Mouse (Mus musculus) CH12.LX (cell line): ENCODE results near the gene Slc22a4. TPM values are rescaled to one million over a fixed set of nuclear protein-coding genes. Genes with fewer than 3 reads are reported as not detected.
A peak's percentile ranks its signal among the peaks of the same experiment; 100 is the strongest.

ENCODE experiments used
- DNase-seq: peaks from one replicate; pipeline ENCODE4 v3.0.0-alpha.2; 2013; ENCODE audit errors: extremely low read depth
- H3K27ac ChIP-seq: 2 replicates; pipeline ENCODE4 v1.5.1; 2012; ENCODE audit warnings: low read depth, mild to moderate bottlenecking, control low read depth, moderate library complexity; ENCODE audit not compliant: insufficient read depth
- H3K27me3 ChIP-seq: replicated peaks from 2 replicates; pipeline ENCODE3; 2012; ENCODE audit warnings: inconsistent platforms
- H3K36me3 ChIP-seq, 2 experiments: replicated peaks in 1 of 2; 2 replicates each; pipeline versions ENCODE3 to v1.6.1; 2012; ENCODE audit warnings: inconsistent platforms in 1 of 2, low read length in 1 of 2, mild to moderate bottlenecking in 1 of 2, mixed read lengths in 1 of 2, moderate library complexity in 1 of 2; ENCODE audit not compliant: control insufficient read depth in 1 of 2, insufficient read depth in 1 of 2
- H3K4me1 ChIP-seq, 2 experiments: 2 replicates each; pipeline ENCODE4 v1.6.1; 2012; ENCODE audit warnings: inconsistent platforms in 1 of 2, moderate library complexity in 1 of 2; ENCODE audit not compliant: insufficient read depth in 2 of 2, control insufficient read depth in 1 of 2
- H3K4me2 ChIP-seq: 2 replicates; pipeline ENCODE4 v1.6.1; 2012; ENCODE audit warnings: low read depth, mild to moderate bottlenecking, control low read depth; ENCODE audit not compliant: poor library complexity, insufficient read depth, severe bottlenecking
- H3K4me3 ChIP-seq, 3 experiments: fragments of 150-350 bp in 1 of 3; sonication (generic) in 1 of 3; replicated peaks in 1 of 3; 2 replicates each; pipeline versions ENCODE3 to v1.5.1; 2011 to 2012; ENCODE audit warnings: low read depth in 2 of 3, low read length in 2 of 3, mild to moderate bottlenecking in 2 of 3, moderate library complexity in 2 of 3, control low read depth in 1 of 3, improper control_type of control experiment in 1 of 3, inconsistent platforms in 1 of 3, mixed read lengths in 1 of 3; ENCODE audit not compliant: poor library complexity in 1 of 3
- H3K79me2 ChIP-seq: replicated peaks from 2 replicates; pipeline ENCODE4 v1.6.1; 2012; ENCODE audit warnings: mild to moderate bottlenecking, moderate library complexity; ENCODE audit not compliant: control insufficient read depth, poor library complexity, insufficient read depth, severe bottlenecking; ENCODE audit errors: extremely low read depth
- H3K9ac ChIP-seq: 2 replicates; pipeline ENCODE4 v1.6.1; 2012; ENCODE audit warnings: low read depth, mild to moderate bottlenecking, control low read depth, moderate library complexity; ENCODE audit not compliant: insufficient read depth
- H3K9me3 ChIP-seq: replicated peaks from 2 replicates; pipeline ENCODE3; 2012; ENCODE audit warnings: low read length, inconsistent platforms, mixed read lengths
- BHLHE40 ChIP-seq: IDR thresholded peaks from 2 replicates; pipeline ENCODE4 v1.6.1; 2011; ENCODE audit warnings: mild to moderate bottlenecking, low read depth, low read length, improper control_type of control experiment
- CHD2 ChIP-seq: IDR thresholded peaks from 2 replicates; pipeline ENCODE4 v1.6.1; 2011; ENCODE audit warnings: low read length, improper control_type of control experiment
- CTCF ChIP-seq, 2 experiments: IDR thresholded peaks in 1 of 2; conservative IDR thresholded peaks in 1 of 2; 2 replicates each; pipeline ENCODE4 v1.5.1; 2011 to 2012; ENCODE audit warnings: low read depth in 2 of 2, low read length in 2 of 2, improper control_type of control experiment in 1 of 2, inconsistent platforms in 1 of 2, mild to moderate bottlenecking in 1 of 2, moderate library complexity in 1 of 2
- E2F4 ChIP-seq: IDR thresholded peaks from 2 replicates; pipeline ENCODE4 v1.6.1; 2011; ENCODE audit warnings: low read depth, low read length, improper control_type of control experiment; ENCODE audit not compliant: insufficient replicate concordance
- ELF1 ChIP-seq: IDR thresholded peaks from 2 replicates; pipeline ENCODE4 v1.6.1; 2014; ENCODE audit warnings: low read depth, mild to moderate bottlenecking, inconsistent platforms, low read length, improper control_type of control experiment
- EP300 ChIP-seq: IDR thresholded peaks from 2 replicates; pipeline ENCODE4 v1.6.1; 2011; ENCODE audit warnings: low read length, improper control_type of control experiment
- GABPA ChIP-seq: IDR thresholded peaks from 2 replicates; pipeline ENCODE4 v1.6.1; 2012; ENCODE audit warnings: low read depth, low read length, improper control_type of control experiment, inconsistent platforms; ENCODE audit not compliant: insufficient replicate concordance
- IRF4 ChIP-seq: IDR thresholded peaks from 2 replicates; pipeline ENCODE4 v1.6.1; 2014; ENCODE audit warnings: low read depth, mild to moderate bottlenecking, inconsistent platforms, low read length, improper control_type of control experiment
- JUN ChIP-seq: IDR thresholded peaks from 2 replicates; pipeline ENCODE4 v1.6.1; 2011; ENCODE audit warnings: low read depth, mild to moderate bottlenecking, low read length, improper control_type of control experiment, moderate library complexity; ENCODE audit not compliant: insufficient read depth
- JUND ChIP-seq: conservative IDR thresholded peaks from 2 replicates; pipeline ENCODE4 v1.6.1; 2011; ENCODE audit warnings: low read depth, low read length, improper control_type of control experiment
- KAT2A ChIP-seq: IDR thresholded peaks from 2 replicates; pipeline ENCODE4 v1.6.1; 2012; ENCODE audit warnings: low read length, improper control_type of control experiment, inconsistent platforms; ENCODE audit not compliant: insufficient replicate concordance
- MAFK ChIP-seq: IDR thresholded peaks from 2 replicates; pipeline ENCODE4 v1.6.1; 2011; ENCODE audit warnings: low read length, improper control_type of control experiment; ENCODE audit not compliant: insufficient replicate concordance
- MAX ChIP-seq: IDR thresholded peaks from 2 replicates; pipeline ENCODE4 v1.6.1; 2011; ENCODE audit warnings: low read length, improper control_type of control experiment
- MAZ ChIP-seq: IDR thresholded peaks from 2 replicates; pipeline ENCODE4 v1.6.1; 2012; ENCODE audit warnings: low read depth, mild to moderate bottlenecking, inconsistent platforms, low read length, improper control_type of control experiment, moderate library complexity
- MYC ChIP-seq: IDR thresholded peaks from 2 replicates; pipeline ENCODE4 v1.6.1; 2011; ENCODE audit warnings: low read depth, mild to moderate bottlenecking, improper control_type of control experiment, low read length
- NELFE ChIP-seq: IDR thresholded peaks from 2 replicates; pipeline ENCODE4 v1.6.1; 2011; ENCODE audit warnings: low read depth, low read length, improper control_type of control experiment
- NRF1 ChIP-seq: IDR thresholded peaks from 2 replicates; pipeline ENCODE4 v1.6.1; 2014; ENCODE audit warnings: low read depth, mild to moderate bottlenecking, inconsistent platforms, low read length, improper control_type of control experiment, moderate library complexity
- PAX5 ChIP-seq: IDR thresholded peaks from 2 replicates; pipeline ENCODE4 v1.6.1; 2012; ENCODE audit warnings: low read length, inconsistent platforms, mixed read lengths
- POLR2AphosphoS2 ChIP-seq: IDR thresholded peaks from 2 replicates; pipeline ENCODE4 v1.6.1; 2011; ENCODE audit warnings: low read depth, low read length, improper control_type of control experiment
- RAD21 ChIP-seq: IDR thresholded peaks from 2 replicates; pipeline ENCODE4 v1.6.1; 2011; ENCODE audit warnings: low read depth, mild to moderate bottlenecking, low read length, improper control_type of control experiment, moderate library complexity
- RCOR1 ChIP-seq: conservative IDR thresholded peaks from 2 replicates; pipeline ENCODE4 v1.6.1; 2012; ENCODE audit warnings: low read depth, mild to moderate bottlenecking, inconsistent platforms, low read length, improper control_type of control experiment
- SMC3 ChIP-seq: IDR thresholded peaks from 2 replicates; pipeline ENCODE4 v1.6.1; 2011; ENCODE audit warnings: low read depth, low read length, improper control_type of control experiment
- ZC3H11A ChIP-seq: IDR thresholded peaks from 2 replicates; pipeline ENCODE4 v1.6.1; 2012; ENCODE audit warnings: low read depth, mild to moderate bottlenecking, inconsistent platforms, low read length, improper control_type of control experiment
- ZMIZ1 ChIP-seq: IDR thresholded peaks from 2 replicates; pipeline ENCODE4 v1.6.1; 2012; ENCODE audit warnings: low read depth, mild to moderate bottlenecking, inconsistent platforms, low read length, improper control_type of control experiment
- dilution Hi-C: fragments of 300-500 bp; cut with MboI; formaldehyde crosslinking; loops from 2 replicates; pipeline ENCODE4 v1.14.3; 2020; ENCODE audit warnings: low sequenced_read_pairs; ENCODE audit not compliant: extremely low pct_unique_long_range_greater_than_20kb, extremely low pct_ligation_motif_present
- in situ Hi-C: fragments of 300-500 bp; cut with MboI; formaldehyde crosslinking; loops from 3 replicates; pipeline ENCODE4 v1.14.3; 2019; ENCODE audit warnings: low sequenced_read_pairs, low pct_ligation_motif_present, low pct_unique_long_range_greater_than_20kb, mixed read lengths
- polyA plus RNA-seq: library from polyadenylated mRNA; unstranded; fragments of >175 nt; gene quantifications from 2 replicates; pipeline ENCODE4 v1.2.1, GENCODE M21; 2012; ENCODE audit warnings: low read depth; ENCODE audit not compliant: insufficient read length
- total RNA-seq, 2 experiments: library from RNA; depleted of rRNA; stranded (reverse); fragments of 300-350 nt in 1 of 2; fragments of >200 nt in 1 of 2; gene quantifications; 2 replicates each; pipeline ENCODE4 v1.2.3; 2012 to 2014

Slc22a4 gene
- total RNA-seq (2012; rRNA removed) (not detected in 2 replicates), total RNA-seq (2014; rRNA removed) (not detected in 2 replicates), polyA plus RNA-seq (not detected in 2 replicates)

DNA sequence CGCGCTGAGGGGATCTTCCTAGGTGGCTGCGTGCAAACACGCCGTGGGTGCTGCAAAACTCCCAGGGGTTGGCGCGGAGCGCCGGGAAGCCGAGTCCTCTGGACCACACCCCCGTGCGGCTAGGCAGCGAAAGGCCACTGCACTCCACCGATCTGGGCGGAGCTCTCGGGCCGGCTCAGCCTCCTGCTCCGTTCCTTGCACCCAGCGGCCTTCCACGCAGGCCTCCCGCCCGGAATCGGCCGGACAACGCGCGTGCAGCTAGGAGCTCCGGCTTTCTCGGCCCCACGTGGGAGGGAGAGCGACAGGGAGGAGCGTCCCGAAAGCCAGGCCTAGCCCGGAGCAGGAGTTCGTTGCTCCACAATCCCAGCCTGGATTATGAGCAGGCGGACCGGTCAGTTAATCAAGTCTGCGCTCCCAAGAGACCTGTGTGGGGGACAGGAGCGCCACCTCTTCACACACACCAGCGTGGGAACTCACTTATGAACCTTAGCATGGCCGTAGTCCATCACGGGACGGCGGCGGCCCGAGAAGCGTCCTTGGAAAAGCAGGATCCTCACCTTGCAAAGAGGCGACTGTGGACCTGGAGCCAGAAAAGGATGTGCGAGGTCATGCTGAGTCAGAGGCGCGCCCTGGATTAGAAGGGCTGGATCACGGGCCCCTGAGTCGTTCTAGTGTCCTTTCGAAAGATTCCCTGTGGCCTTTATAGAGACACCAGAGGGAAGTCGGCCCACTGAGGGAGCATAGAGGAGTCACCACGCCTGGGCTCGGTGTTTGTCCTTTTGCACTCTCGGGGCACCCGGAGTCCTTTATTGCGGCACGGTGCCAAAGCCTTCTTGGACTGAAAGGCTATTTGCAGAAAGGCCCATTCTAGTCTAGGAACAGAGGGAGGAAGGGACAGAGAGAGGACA, at the start of gene Slc22a4:
TSS of gene Slc22a4 (minus strand) at position 47 of the 908 bp plus-strand sequence.
- no peak within 1 kb of the TSS for H3K27ac ChIP-seq
- no peaks in the 10 kb centered on the region for H3K9me3 ChIP-seq
- no peak for DNase-seq
- dilution Hi-C loops, result no loop called here
- in situ Hi-C loops, result no loop called here
- H3K79me2 ChIP-seq, result no peaks in the 10 kb centered on the region
- peaks cover 3 to 8% of the 10 kb centered on the region in 2 experiments; a peak in 2 of 4 replicates for H3K4me1 ChIP-seq
- H3K4me3 ChIP-seq, result no peak within 1 kb of the TSS
- no peaks in the 10 kb centered on the region for H3K36me3 ChIP-seq
- H3K4me2 ChIP-seq, result peak within 1 kb of the TSS; percentile 9; the same call in 1 of the 2 replicates
- TF ChIP-seq ZC3H11A (no peak), PAX5 (no peak), MAFK (no peak), MYC (no peak), NELFE (no peak), ELF1 (no peak), IRF4 (no peak), POLR2AphosphoS2 (no peak), KAT2A (no peak), BHLHE40 (no peak)
- TF ChIP-seq, all 38 proteins: peak for 0
- Histone ChIP-seq H3K9ac (no peak within 1 kb of the TSS), H3K27me3 (peaks cover 14% of the 10 kb centered on the region)

DNA sequence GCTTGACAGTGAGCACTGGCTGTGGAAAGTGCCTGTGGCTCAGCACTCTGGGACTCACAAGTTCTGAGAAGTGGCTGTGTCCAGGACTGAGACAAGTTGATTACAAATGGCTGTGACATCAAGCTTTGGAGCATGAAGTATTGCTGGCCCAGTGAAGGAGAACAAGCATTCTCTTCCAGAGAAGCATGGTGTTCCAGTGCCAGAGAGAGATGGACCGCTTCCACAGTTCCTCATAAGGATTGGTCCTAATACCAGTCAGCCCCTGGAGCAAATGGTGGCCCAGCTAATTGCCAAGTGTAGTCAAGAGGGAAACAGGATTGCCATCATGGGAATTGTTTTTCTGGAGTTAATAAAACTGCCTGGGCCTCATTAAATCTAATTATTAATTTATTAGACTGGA, 48.2 kb upstream of the Slc22a4 start:
- Histone ChIP-seq H3K36me3 (no peaks in the 10 kb centered on the region), H3K27me3 (peaks cover 13% of the 10 kb centered on the region), H3K4me1 (peaks cover 10 to 18% of the 10 kb centered on the region in 2 experiments), H3K9ac (no peak overlapping the region), H3K4me2 (no peak overlapping the region), H3K27ac (no peak overlapping the region), H3K4me3 (no peak overlapping the region), H3K79me2 (no peaks in the 10 kb centered on the region), H3K9me3 (peaks cover 3% of the 10 kb centered on the region)
- dilution Hi-C loops (no loop called here), in situ Hi-C loops (no loop called here)
- DNase-seq, result no peak
- no peak for TF ChIP-seq ZC3H11A
- TF ChIP-seq ELF1, result no peak
- no peak for TF ChIP-seq PAX5
- TF ChIP-seq EP300, result no peak
- TF ChIP-seq RAD21, result no peak
- no peak for TF ChIP-seq JUN
- no peak for TF ChIP-seq ZMIZ1
- no peak for TF ChIP-seq JUND
- TF ChIP-seq CTCF (conservative IDR thresholded peaks at IDR 0.05 in 1 of 2, IDR thresholded peaks at IDR 0.05 in 1 of 2; ENCODE audit: low read depth in 2 of 2, low read length in 2 of 2), result no peak
- no peak for TF ChIP-seq MAX
- TF ChIP-seq CHD2, result no peak
- no peak for TF ChIP-seq RCOR1
- no peak for TF ChIP-seq E2F4
- TF ChIP-seq MAZ, result no peak
- no peak for TF ChIP-seq NRF1
- no peak for TF ChIP-seq GABPA
- no peak for TF ChIP-seq SMC3
- TF ChIP-seq, all 38 proteins: peak for 0
